Mouse (Mus musculus) lung, postnatal 25 days (tissue): ENCODE results near the gene Pcgf2.
A peak's percentile ranks its signal among the peaks of the same experiment; 100 is the strongest.
"Not testable (repeated sequence)": the region's sequence is repeated elsewhere in the genome, so short reads cannot be mapped to it uniquely, and the experiment has no call there.

Experiments used
- DNase-seq: peaks from one replicate; pipeline ENCODE4 v3.0.0; 2022; ENCODE audit warnings: low spot score

The Pcgf2 gene

DNA sequence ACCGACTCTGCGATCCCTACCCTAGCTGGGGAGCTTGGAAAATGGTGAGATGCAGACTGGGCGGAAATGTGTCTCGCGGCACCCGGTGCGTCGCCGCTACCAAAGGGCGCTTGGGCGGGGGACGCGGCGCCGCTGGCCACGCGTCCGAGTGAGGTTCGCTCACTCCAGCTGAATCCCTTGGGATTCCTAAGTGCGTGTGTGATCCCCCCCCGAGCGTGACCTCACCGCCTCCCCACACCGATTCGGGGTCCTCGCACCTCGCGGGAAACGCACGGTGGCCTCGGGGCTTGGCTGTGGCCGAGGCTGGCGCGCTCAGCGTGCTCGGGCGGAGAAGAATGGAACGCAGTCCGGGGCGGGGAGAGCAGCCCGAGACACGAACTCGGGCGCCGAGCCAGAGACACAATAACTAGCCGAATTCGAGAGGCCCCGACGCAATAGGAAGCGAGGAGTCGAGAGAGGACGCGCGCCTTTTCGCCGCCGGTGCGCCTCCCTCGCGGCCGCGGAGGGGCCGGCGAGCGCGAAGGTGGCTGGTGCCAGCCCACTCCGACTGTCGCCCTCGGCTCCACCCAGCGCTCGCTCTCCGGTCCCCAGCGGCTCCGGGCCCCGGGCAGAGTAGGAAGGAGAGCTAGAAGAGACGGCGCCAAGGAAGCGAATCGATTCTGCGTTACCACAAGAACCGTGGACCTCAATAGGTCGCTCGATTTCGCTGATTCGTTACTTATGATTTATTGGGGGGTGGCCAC is at the start of gene Pcgf2:
Gene Pcgf2, minus strand, starts transcription at position 495 of the 743 bp plus-strand sequence.
- DNase-seq: peak; percentile 86

DNA sequence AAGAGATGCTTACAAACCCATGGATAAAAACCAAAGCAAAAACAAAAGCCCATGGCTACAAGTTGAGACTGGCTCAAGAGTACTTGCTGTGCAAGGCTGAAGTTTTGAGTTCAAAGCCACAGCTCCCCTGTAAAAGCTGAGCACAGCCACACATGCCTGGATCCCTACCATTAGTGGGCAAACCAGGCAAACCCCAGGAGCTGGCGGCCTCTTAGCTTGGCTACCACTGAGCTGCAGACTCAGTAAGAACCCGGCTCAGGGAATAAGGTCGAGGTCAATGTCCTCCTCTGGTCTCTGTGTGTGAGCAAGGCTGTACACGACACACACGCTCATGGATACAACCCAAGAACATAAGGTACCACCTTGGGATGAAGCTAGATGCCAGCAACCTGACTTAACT is 48.2 kb upstream of the Pcgf2 start:
- no peak for DNase-seq

DNA sequence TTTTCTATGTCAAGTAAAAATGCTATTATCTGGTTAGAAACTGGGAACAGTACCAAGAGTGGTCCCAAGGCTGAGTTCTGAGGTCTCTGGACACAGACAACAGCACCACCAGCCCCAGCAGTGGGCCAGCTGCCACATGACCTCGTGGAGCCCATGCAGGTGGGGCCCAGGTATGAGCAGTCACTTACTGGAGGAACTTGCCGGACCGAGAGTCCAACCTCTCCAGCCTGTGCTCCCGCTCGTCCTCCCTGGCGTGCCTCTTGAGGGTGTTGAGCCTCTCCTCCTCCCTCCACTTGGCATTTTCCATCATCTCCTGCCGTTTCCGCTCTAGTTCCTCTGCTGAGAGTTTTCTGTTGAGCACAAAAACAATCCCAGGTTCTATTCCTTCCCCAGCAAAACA is 47.5 kb upstream of the Pcgf2 start:
- DNase-seq: peak; percentile 34

DNA sequence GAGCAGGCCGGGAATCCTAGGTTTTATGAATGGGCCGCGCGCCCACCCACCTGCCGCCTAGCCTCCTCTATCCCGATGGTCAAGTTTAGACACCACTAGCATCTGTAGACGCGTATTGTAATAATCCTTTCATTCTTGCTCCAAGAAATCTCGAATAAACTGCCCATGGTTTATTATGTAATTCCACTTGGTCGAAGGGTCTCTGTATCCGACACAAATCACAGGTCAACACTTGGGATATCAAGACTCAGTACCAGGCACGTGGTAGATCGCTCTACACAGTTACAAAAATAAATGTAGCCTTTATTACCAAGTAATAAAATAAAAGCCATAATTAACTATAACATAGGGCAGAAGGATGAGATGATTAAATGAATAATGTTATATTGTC is 45.0 kb upstream of the Pcgf2 start:
- DNase-seq: no peak

DNA sequence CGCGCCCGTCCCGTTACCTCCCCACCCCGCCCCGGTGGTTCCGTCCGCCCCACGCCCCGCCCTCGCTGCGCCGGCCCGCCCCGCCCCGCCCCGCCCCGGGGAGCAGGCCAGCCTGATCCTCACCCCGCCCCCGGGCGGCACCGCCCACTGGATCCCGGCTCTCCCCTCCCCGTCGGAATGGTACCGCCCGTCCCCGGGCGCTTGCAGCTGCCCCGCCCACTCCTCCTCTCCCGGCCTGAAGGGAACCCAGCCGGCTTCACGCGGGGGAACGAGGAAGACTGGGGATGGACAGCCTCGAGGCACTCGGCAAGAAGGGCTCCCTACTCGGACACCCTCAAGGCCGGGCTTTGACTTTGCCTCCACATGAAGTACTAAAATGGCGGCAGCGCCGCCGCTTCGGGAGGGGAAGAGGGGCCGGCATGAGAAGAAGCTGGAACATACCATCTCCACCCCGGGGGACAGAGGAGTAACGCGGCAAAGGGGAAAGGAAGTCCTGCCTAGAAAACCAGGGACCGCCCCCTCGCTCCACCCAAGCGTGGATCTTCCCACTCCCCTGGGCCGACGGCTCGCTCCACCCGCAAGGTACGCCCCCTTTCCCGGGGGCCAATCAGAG is 44.5 kb upstream of the Pcgf2 start:
- DNase-seq: peak; percentile 99

DNA sequence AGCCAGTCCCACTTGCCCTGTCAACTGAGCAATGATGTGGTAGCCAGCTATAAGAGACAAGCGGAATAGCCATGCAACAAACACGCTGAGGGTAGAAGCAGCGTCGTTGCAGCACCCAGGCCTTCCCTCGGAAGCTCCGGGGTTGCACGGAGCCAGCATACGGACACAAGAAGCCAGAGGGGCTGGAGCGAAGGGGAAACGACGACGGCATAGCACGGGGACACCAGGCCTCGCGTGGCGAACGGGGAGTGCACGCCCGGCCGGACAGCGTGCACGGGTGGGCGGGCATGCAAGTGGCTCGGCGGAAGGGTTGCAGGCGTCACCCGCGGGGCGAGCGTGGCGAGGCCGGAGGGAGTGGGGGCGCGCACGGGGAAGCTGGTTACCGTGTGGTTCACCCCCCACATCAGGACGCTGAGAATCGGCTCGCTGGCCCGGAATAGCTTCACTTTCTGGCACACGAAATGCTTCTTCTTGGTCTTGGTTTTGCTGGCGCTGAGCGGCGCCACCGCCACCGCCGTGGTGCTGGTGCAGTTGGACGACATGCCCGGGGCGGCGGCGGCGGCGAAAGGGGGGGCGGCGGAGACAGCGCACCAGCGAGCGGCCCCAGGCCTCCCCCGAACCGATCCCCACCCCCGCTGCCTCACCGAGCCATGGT is 43.9 kb upstream of the Pcgf2 start, which contains the start of gene Pip4k2b:
Gene Pip4k2b, minus strand, starts transcription at position 642 of the 655 bp plus-strand sequence.
- peak; percentile 31 for DNase-seq

DNA sequence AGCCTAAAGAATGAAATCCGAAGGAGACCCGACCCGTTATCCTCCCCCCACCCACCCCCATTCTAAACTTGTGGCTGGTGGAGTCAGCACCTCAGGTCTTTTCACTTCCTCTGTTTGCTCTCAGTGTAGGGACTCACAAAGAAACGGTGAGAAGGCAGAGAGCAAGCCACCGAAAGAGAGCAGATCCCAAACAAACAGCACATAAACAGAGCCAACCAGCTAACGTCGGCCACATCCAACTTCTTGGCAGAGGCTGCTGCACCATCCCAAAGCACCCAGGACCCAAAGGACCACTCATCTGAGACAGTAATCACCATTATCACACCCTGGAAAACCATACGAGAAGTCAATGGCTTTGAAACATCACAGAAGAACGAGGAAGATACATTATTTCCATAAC is 43.1 kb upstream of the Pcgf2 start:
- DNase-seq: no peak

DNA sequence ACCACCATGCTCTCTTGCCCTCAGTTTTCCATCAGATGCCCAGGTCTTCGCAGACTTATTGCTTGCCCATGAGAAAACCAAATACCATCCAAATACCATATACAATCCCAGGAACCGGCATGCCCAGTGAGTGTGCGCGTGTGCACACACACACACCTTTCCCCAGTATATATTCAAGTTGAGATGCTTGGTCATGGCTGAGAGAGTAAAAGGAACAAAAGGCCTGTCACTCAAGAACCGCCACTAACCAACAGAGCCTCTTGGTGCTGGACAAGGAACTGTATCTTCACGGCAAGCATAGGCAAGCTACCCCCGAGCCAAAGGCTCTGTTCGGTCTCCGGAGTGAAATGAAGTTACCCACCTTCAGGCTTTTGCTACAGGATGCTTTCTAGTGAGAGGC is 42.3 kb upstream of the Pcgf2 start:
- DNase-seq: no peak

DNA sequence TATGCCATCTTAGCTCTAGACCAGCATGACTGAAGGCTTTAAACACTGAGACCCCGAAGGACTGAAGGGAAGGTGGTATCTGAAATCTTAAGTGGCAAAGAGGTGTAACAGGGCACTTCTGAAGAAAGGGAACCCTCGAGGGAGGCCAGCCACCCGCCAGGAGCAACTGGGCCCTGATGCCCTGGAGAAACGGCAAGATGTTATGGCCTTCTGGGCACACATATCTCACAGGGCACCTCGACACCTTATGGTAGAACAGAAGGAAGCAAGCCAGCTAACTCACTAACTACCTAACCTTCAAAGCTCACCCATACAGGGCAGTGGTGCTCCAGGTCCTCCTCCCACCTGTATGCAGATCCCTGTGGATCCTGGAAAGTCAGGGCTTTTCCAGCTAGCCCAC is 41.9 kb upstream of the Pcgf2 start:
- DNase-seq: no peak

DNA sequence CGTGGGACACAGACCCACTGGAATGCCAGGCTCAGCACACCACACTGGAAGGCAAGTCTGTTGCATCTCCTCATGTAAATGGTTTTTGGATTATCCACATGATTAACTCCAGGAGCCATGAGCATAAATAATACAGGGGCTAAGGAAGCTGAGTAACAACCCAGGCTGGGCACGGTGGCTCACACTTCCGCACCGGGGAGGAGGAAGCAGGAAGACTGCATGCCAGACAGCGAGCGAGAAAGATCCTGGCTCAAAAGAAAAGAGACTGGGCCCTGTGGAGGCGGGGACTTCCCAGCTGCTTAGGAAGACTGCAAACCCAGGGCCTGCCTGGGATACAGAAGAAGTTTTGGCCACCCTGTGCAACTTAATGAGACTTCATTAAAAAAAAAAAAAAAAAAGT is 39.9 kb upstream of the Pcgf2 start:
- peak; percentile 35 for DNase-seq

DNA sequence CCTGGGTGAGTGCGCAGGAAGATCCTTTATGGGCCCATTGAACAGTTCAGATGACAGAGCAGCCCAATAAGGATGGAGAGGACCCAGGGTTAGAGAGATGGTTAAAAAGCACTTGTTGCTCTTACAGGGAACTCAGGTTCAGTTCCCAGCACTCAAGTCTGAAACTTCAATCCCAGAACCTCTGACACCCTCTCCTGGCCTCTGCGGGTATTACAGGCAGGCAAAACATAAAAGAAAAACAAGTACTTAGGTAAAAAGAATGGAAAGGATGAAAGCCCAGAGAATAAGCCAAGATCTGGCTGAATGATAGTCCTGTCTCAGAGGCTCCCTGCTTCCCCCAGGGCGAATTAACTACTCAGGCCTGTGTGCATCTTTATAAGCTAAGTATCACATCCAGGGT is 38.9 kb upstream of the Pcgf2 start:
- DNase-seq: no peak

DNA sequence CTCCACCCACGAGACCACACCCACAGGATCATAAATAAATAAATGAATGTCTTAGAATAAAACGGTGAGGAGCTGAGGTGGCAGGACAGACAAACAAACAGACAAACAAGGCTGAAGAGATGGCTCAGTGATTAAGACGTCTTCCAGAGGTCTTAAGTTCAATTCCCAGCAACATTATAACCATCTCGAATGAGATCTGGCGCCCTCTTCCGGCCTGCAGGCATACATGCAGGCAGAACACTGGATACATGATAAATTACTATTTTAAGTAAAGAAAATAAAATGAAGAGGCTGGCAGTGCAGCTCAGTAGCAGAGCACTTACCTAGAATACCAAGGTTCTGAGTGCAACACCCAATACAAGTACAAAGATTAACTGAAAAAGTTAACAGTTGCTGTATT is 38.4 kb upstream of the Pcgf2 start:
- DNase-seq: no peak

DNA sequence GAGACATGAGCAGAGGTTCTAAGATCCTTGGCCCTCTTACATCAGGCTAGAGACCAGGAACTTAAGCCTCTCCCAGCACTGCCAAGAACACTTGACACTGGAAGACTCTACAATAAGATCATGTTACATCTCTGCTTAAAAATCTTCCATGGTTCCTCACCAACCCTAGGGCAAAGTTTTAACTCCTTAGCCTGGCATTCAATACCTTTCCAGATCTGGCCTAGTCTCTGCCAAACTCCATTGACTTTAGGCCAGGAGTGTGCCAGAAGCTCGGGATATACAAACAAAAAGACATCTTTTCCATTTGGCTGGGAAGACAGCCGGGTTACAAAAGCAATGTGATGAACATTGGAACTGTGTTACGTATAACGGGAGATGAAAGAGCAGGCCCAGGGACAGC is 37.3 kb upstream of the Pcgf2 start:
- no peak for DNase-seq

DNA sequence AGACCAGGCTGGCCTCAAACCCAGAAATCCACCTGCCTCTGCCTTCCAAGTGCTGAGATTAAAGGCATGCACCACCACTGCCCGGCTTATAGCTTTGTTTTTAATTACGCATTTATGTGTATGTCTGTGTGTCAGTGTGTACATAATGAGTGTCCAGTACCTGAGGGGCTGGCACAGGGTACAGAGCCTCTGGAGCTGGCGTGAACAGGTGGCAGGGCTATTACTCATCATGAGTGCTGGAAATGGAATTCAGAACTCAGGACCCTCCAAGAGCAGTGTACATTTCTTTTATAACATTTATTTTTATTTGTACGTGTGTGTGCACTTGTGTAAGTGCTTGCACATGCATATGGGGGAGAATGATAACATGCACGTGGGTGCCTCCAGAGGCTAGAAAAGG is 36.3 kb upstream of the Pcgf2 start:
- DNase-seq: no peak

DNA sequence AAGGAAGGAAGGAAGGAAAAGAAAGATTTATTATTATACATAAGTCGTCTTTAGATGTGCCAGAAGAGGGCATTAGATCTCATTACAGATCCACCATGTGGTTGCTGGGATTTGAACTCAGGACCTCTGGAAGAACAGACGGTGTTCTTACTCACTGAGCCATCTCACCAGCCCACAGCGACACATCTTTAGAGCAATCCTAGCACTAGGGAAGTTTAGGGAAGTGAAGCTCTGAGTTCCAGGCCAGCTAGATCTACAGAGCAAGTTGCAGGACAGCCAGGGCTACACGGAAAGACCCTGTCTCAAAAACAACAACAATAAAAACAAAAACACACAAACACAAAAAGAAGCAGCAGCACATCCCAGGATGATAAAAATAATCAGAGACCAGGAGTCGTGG is 34.5 kb upstream of the Pcgf2 start:
- not testable (repeated sequence) for DNase-seq

DNA sequence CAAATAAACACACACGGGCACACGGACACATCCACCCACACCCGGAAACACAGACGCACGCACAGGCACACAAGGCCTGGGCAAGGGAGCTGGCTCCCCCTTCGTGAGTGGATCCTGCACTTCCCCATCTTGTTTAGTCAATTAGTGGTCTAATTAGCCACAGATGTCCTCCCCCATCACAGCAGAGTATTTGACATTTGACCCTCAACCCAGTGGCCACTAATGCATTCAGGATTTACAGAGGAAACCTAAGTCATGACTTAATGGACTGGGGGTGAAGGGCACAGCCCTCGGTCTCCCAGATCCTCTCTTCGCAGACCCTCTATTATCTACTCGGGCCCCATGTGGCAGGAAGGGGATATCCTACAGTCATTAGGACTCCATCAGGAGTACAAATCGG is 33.4 kb upstream of the Pcgf2 start:
- DNase-seq: no peak

DNA sequence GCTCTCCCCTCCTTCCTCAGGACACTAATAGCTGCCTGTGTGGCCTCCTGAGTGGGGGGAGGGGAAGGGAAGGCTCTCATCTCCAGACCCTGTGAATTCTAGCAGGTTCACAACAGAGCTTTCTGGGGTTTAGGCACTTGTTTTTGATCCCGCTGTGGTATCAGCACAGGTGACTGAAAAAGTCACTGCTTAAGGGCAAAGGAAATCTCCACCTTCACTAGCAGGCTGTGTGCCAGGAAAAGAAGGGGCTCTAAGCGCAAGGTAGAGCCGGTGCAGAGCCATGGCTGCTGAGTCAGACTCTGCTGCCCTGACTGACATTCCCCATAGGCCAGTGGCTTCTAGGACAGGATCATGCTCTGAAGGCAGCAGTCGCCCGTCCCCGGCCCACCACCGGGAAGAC is 28.4 kb upstream of the Pcgf2 start:
- no peak for DNase-seq

DNA sequence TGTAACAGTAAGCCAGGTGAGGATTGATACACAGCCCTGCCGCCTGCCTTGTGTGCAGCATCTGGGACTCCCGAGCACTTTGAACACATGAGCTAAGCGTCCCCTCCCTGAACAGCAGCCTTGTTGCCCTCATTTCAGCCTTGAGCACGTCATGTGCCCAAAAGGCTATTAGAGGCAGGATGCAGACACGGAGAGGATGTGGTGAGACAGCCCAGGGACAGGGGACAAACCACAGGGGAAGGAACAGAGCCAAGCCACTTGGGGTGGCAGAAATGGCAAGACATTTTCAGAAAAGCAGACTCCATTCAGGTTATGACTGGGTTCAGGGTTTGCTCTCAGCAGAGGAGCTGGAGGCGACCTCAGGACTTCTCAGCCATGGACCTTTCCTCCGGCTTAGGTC is 28.0 kb upstream of the Pcgf2 start:
- peak; percentile 36 for DNase-seq

DNA sequence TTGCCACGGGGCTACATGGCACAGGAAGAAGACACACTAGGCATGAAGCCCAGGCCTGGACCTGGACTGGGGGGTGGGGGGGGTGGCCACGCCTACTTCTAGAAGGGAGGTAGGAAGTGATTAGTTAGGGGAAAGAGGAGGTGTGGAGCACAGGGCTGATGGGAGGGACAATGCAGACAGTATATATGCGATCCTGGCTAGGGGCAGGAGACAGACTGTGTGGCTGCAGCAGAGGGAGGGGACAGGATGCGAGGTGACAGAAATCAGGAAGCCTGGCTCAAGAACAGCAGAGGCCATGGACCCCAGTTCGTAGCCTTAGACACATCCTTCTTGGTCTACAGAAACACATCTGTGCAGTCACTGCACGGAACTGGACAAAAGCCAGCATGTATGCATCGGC is 23.4 kb upstream of the Pcgf2 start:
- no peak for DNase-seq

DNA sequence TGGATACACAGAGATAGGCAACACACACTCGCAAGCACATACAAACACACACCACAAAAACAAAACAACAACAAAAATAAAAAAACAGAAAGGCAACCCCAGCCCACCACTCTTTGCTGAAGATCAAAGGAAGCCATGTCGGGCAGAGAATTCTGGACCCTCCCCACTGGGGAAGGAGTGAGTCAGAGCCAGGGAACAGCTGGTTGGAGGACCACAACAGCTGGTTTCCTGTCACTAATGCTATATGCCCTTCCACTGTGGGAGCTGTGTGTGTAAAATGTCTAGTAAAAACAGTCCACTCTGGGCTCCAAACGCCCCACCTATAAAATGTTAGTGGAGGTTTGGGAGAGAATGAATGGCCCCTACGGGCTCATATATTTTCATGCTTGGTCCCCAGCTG is 21.0 kb upstream of the Pcgf2 start:
- DNase-seq: no peak

DNA sequence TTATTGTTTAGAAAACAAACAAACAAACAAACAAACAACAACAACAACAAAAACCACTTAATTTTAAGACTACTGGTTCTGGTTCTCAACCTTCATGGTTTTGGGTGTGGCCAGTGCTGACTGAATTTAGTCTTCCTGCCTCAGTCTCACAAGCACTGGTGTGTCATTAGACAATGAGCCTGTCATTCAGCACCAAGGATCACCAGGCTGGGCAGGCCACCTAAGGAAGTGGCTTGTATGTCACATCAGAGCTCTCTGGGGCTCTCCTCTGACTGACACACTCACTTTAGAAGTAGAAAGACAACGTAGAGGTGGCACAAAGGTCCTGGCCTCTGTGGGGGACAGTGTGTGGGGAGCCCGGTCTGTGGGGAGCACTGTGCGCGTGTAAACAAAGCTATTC is 18.7 kb upstream of the Pcgf2 start:
- DNase-seq: no peak

DNA sequence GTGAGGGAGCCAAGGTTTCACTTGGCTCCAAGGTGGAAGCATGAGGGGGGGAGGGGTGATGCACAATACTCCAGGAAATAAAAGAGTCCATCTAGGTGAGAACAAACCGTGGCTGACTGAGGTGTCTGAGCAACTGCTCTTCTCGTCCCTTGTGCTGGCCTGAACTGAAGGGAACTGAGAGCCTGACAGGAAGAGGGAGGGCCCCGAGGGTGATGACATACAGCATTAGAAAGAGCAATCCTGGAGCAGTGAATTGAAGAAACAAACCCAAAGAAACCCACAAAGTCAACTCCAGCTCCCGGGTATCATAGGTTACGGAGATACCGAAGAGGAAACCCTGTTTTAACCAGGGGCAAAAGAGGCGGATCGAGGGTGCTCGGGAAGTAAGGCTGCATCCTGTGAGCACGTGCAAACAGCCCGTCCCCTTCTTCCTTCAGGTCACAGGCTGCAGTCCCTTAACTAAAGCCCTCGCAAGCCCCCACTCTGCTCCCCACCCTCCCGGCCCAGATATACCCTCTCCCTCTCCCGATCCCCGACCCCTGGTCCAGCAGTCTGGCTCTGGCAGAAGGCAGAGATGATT is 18.1 kb upstream of the Pcgf2 start:
- peak; percentile 46 for DNase-seq
